Mouse (Mus musculus): ENCODE data around the gene Myh10. TPM values are rescaled to one million over a fixed set of nuclear protein-coding genes. Genes with fewer than 3 reads are reported as not detected.

Gene Myh10
- total and polyA plus RNA-seq, 2 experiments from 2014 or later = 69.9 to 185 TPM

- no peak for DNase-seq (ENCODE audit: low spot score)
- Histone ChIP-seq H3K4me2 (ENCODE audit: low read depth, low read length) (no peak overlapping the region), H3K4me3 (ENCODE audit: low read length) (no peak overlapping the region), H3K27ac (no peak overlapping the region), H3K4me1 (ENCODE audit: insufficient read depth, low read length) (0 out of 2 replicates have a peak, but pooled peaks cover 5% of the 10 kb centered on the region), H3K36me3 (ENCODE audit: insufficient read depth, low read length) (peaks cover 20% of the 10 kb centered on the region; the same call in 1 of the 2 replicates), H3K9me3 (ENCODE audit: low read length) (no peaks in the 10 kb centered on the region), H3K9ac (replicated peaks; ENCODE audit: low read length) (no peak overlapping the region), H3K27me3 (ENCODE audit: insufficient read depth, low read length) (no peaks in the 10 kb centered on the region)
- 99% methylated on average over 2 of the region's 2 CpGs for WGBS
- TF ChIP-seq CTCF (IDR thresholded peaks at IDR 0.05; ENCODE audit: low read depth) = no peak
- ATAC-seq = no peak
Measured at GRCm38 (mm10) chr11:68704847-68705246, 13.5 kb downstream of the Myh10 start.

GRCm38 (mm10) chr11:68706524-68707429 is 15.4 kb downstream of the Myh10 start:
- H3K4me3 ChIP-seq (ENCODE audit: low read length) = no peak overlapping the region
- H3K27ac ChIP-seq = peak overlapping the region; percentile 32; the same call in 1 of the 2 replicates
- TF ChIP-seq CTCF (IDR thresholded peaks at IDR 0.05; ENCODE audit: low read depth) = peak; percentile 38
- peak; percentile 23 for DNase-seq (ENCODE audit: low spot score)
- 58% methylated on average over 9 of the region's 9 CpGs for WGBS
- H3K9ac ChIP-seq (replicated peaks; ENCODE audit: low read length) = no peak overlapping the region
- H3K27me3 ChIP-seq (ENCODE audit: insufficient read depth, low read length) = no peaks in the 10 kb centered on the region
- H3K36me3 ChIP-seq (ENCODE audit: insufficient read depth, low read length) = peaks cover 13% of the 10 kb centered on the region; the same call in 1 of the 2 replicates
- H3K4me2 ChIP-seq (ENCODE audit: low read depth, low read length) = 0 out of 2 replicates have a peak overlapping the region, but pooled peaks have one; percentile 21
- H3K4me1 ChIP-seq (ENCODE audit: insufficient read depth, low read length) = 0 out of 2 replicates have a peak, but pooled peaks cover 5% of the 10 kb centered on the region
- no peaks in the 10 kb centered on the region for H3K9me3 ChIP-seq (ENCODE audit: low read length)
- no peak for ATAC-seq

DNA sequence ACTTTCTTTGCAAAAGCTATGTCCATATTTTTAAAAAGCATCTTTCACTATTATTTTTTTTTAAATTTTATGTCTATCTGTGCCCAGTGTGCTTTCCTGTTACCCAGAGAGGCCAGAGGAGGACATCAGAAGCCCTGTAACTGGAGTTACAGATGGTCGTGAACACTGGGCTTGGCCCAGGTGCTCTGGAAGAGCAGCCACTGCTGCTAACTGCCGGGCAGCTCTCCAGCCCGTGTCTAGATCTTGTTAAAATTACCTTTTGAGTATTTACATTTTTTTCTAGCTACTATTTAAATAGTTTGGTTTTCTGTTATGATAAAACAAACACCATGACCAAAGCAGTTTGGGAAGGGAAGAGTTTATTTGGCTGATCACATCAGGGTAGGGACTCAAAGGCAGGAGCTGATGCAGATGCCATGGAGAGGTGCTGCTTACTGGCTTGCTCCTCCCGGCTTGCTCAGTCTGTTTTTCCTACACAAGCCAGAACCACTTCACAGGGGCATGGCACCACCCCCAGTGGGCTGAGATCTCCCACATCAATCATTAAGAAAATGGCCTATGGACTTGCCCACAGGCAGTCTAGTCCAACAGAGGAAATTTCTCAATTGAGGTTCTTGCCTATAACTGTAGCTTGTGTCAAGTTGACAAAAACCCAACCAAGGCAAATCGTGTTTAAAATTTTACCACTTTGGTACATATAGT is 16.7 kb downstream of the Myh10 start:
- Histone ChIP-seq H3K4me3 (ENCODE audit: low read length) (no peak overlapping the region), H3K9me3 (ENCODE audit: low read length) (no peaks in the 10 kb centered on the region), H3K27ac (no peak overlapping the region), H3K27me3 (ENCODE audit: insufficient read depth, low read length) (no peaks in the 10 kb centered on the region), H3K4me2 (ENCODE audit: low read depth, low read length) (no peak overlapping the region), H3K9ac (replicated peaks; ENCODE audit: low read length) (no peak overlapping the region), H3K4me1 (ENCODE audit: insufficient read depth, low read length) (0 out of 2 replicates have a peak, but pooled peaks cover 5% of the 10 kb centered on the region), H3K36me3 (ENCODE audit: insufficient read depth, low read length) (peaks cover 6% of the 10 kb centered on the region; the same call in 1 of the 2 replicates)
- no peak for ATAC-seq
- TF ChIP-seq CTCF (IDR thresholded peaks at IDR 0.05; ENCODE audit: low read depth) = no peak
- no peak for DNase-seq (ENCODE audit: low spot score)
- 70% methylated on average over 5 of the region's 5 CpGs for WGBS

DNA sequence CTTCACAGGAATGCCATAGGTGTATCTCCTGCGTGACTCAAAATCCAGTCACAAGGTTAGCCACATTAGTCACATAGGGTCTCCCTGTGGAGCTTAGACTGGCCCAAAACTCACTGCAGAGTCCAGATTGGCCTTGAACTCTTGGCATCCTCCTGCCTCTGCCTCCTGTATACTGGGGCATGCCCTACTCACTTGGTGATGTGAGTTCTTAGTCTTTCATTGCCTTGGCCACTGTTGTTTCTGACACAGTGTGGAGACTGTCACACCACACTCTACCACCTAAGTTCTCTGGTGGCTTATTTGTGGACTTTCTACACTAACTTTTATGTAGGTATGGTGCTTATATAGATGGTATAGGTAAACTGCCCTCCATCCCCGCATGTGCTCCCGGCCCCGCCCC is 24.8 kb downstream of the Myh10 start:
- TF ChIP-seq CTCF (IDR thresholded peaks at IDR 0.05; ENCODE audit: low read depth) = no peak
- ATAC-seq (no peak), DNase-seq (ENCODE audit: low spot score) (no peak)
- whole genome bisulfite sequencing = 84% methylated on average over 4 of the region's 4 CpGs
- Histone ChIP-seq H3K4me2 (ENCODE audit: low read depth, low read length) (no peak overlapping the region), H3K9me3 (ENCODE audit: low read length) (no peaks in the 10 kb centered on the region), H3K27me3 (ENCODE audit: insufficient read depth, low read length) (no peaks in the 10 kb centered on the region), H3K4me1 (ENCODE audit: insufficient read depth, low read length) (peaks cover 13% of the 10 kb centered on the region), H3K4me3 (ENCODE audit: low read length) (no peak overlapping the region), H3K9ac (replicated peaks; ENCODE audit: low read length) (no peak overlapping the region), H3K27ac (no peak overlapping the region), H3K36me3 (ENCODE audit: insufficient read depth, low read length) (no peaks in the 10 kb centered on the region)

GRCm38 (mm10) chr11:68717171-68717840 is 25.9 kb downstream of the Myh10 start:
- 0 out of 2 replicates have a peak overlapping the region, but pooled peaks have one; percentile 30 for H3K9ac ChIP-seq (replicated peaks; ENCODE audit: low read length)
- DNase-seq (ENCODE audit: low spot score) (peak; percentile 27), ATAC-seq (no peak)
- H3K27me3 ChIP-seq (ENCODE audit: insufficient read depth, low read length) = no peaks in the 10 kb centered on the region
- no peak for TF ChIP-seq CTCF (IDR thresholded peaks at IDR 0.05; ENCODE audit: low read depth)
- H3K4me3 ChIP-seq (ENCODE audit: low read length) = no peak overlapping the region
- H3K27ac ChIP-seq = peak overlapping the region; percentile 60; the same call in 1 of the 2 replicates
- H3K4me1 ChIP-seq (ENCODE audit: insufficient read depth, low read length) = peaks cover 13% of the 10 kb centered on the region
- 39% methylated on average over 16 of the region's 16 CpGs for WGBS
- H3K9me3 ChIP-seq (ENCODE audit: low read length) = no peaks in the 10 kb centered on the region
- H3K36me3 ChIP-seq (ENCODE audit: insufficient read depth, low read length) = no peaks in the 10 kb centered on the region
- H3K4me2 ChIP-seq (ENCODE audit: low read depth, low read length) = 0 out of 2 replicates have a peak overlapping the region, but pooled peaks have one; percentile 16

DNA sequence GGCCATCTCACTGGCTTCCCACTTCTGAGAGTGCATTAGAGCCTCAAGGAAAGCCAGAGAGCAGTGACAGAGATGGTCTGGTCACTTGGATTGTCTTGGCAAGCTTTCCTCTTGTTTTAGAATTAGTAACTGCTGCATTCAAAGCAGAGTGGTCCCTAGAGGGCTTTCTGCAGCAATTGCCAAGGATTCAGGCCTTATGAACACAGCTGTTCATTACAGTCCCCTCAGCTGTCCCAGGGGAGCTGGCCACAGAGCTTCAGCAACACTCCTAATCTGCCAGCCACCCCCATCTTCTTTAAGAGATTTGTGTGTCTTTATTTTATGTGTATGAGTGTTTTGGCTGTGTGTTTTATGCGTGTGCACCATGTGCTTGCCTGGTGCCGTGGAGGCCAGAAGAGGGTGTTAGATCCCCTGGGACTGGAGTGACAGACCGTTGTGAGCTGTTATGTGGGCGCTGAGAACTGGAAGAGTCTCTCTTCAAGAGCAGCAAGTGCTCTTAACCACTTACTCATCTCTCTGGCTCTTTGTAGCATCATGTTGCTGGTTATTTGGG is 27.8 kb downstream of the Myh10 start:
- Histone ChIP-seq H3K4me3 (ENCODE audit: low read length) (no peak overlapping the region), H3K36me3 (ENCODE audit: insufficient read depth, low read length) (peaks cover 7% of the 10 kb centered on the region; the same call in 1 of the 2 replicates), H3K27ac (no peak overlapping the region), H3K9ac (replicated peaks; ENCODE audit: low read length) (no peak overlapping the region), H3K4me1 (ENCODE audit: insufficient read depth, low read length) (peaks cover 13% of the 10 kb centered on the region), H3K4me2 (ENCODE audit: low read depth, low read length) (no peak overlapping the region), H3K27me3 (ENCODE audit: insufficient read depth, low read length) (no peaks in the 10 kb centered on the region), H3K9me3 (ENCODE audit: low read length) (no peaks in the 10 kb centered on the region)
- TF ChIP-seq CTCF (IDR thresholded peaks at IDR 0.05; ENCODE audit: low read depth) = no peak
- DNase-seq (ENCODE audit: low spot score) = peak; percentile 79
- ATAC-seq = peak; percentile 55; the same call in 1 of the 2 replicates
- WGBS = 60% methylated on average over 4 of the region's 4 CpGs

Data from hindbrain, postnatal 0 days (tissue).